Mouse (Mus musculus) thymus, adult 2 months (tissue): ENCODE measurements at regions not wholly inside any gene's neighbourhood (a gene's known extent, or its start where the extent isn't known, plus 50 kb on each side); places are given as distances from the start of the nearest gene placed in this dataset.

Experiments used
- CTCF ChIP-seq: fragments of 200-500 bp; IDR thresholded peaks from 2 replicates; pipeline ENCODE4 v1.5.1; 2012; ENCODE audit warnings: mild to moderate bottlenecking, control low read depth, low read length, moderate library complexity, borderline replicate concordance; ENCODE audit not compliant: control insufficient read depth, poor library complexity, insufficient read depth; ENCODE audit errors: extremely low read depth
- POLR2A ChIP-seq: fragments of 200-500 bp; IDR thresholded peaks from 2 replicates; pipeline ENCODE4 v1.6.1; 2012; ENCODE audit warnings: mild to moderate bottlenecking, low read length, control low read depth, moderate library complexity; ENCODE audit not compliant: control insufficient read depth, poor library complexity, insufficient read depth; ENCODE audit errors: extremely low read depth

- no peak for TF ChIP-seq CTCF
- TF ChIP-seq POLR2A = no peak
Measured at GRCm38 (mm10) chr5:52048790-52049189, 141.5 kb downstream of the Dhx15 start.
